Mouse (Mus musculus) layer of hippocampus, adult 18-20 months (tissue): Measurements from ENCODE around the gene Eng. TPM values are rescaled to one million over a fixed set of nuclear protein-coding genes. Genes with fewer than 3 reads are reported as not detected.

Source experiments
- DNase-seq, 2 experiments: peaks; one replicate each; pipeline ENCODE4 v3.0.0; 2022; ENCODE audit warnings: low spot score in 2 of 2
- total RNA-seq, 2 experiments: library from RNA; stranded (reverse); gene quantifications; 2 replicates each; pipeline ENCODE4 v1.2.3; 2021

Gene Eng
- total RNA-seq, 2 experiments from 2014 or later, result 14.9 to 16.7 TPM

- no peak for DNase-seq
These were observed 25.5 kb upstream of the Eng start for GRCm38 (mm10) chr2:32620682-32621516.

GRCm38 (mm10) chr2:32621517-32621859, 24.9 kb upstream of the Eng start, which contains the start of gene Ak1:
Gene Ak1, plus strand, starts transcription at chr2:32621758.
- DNase-seq, result no peak

- no peak for DNase-seq
These were observed 22.2 kb upstream of the Eng start for GRCm38 (mm10) chr2:32624111-32624748.

- peak; percentile 92 to 94 for DNase-seq
These were observed 21.1 kb upstream of the Eng start for GRCm38 (mm10) chr2:32625212-32625872.

- DNase-seq, result peak in 1 of 2 experiments; percentile 65
These were observed 20.3 kb upstream of the Eng start for GRCm38 (mm10) chr2:32625873-32626694.

- no peak for DNase-seq
These were observed 18.9 kb upstream of the Eng start for GRCm38 (mm10) chr2:32627266-32628043.

GRCm38 (mm10) chr2:32628044-32628550, 18.3 kb upstream of the Eng start:
- no peak for DNase-seq

- peak in 1 of 2 experiments; percentile 76 for DNase-seq
These were observed 17.7 kb upstream of the Eng start for GRCm38 (mm10) chr2:32628729-32629128.

GRCm38 (mm10) chr2:32629276-32629976, 17.0 kb upstream of the Eng start:
- DNase-seq, result peak in 1 of 2 experiments; percentile 53

- no peak for DNase-seq
These were observed 16.4 kb upstream of the Eng start for GRCm38 (mm10) chr2:32630036-32630435.

- no peak for DNase-seq
These were observed 15.3 kb upstream of the Eng start for GRCm38 (mm10) chr2:32631046-32631445.

- DNase-seq, result peak; percentile 71 to 87
These were observed 14.5 kb upstream of the Eng start for GRCm38 (mm10) chr2:32631737-32632394.

GRCm38 (mm10) chr2:32633660-32634059, 12.7 kb upstream of the Eng start:
- no peak for DNase-seq

GRCm38 (mm10) chr2:32634277-32635105, 11.9 kb upstream of the Eng start:
- DNase-seq, result no peak

- no peak for DNase-seq
These were observed 9.8 kb upstream of the Eng start for GRCm38 (mm10) chr2:32636617-32637016.

GRCm38 (mm10) chr2:32637778-32638281, 8.6 kb upstream of the Eng start:
- no peak for DNase-seq

GRCm38 (mm10) chr2:32639632-32640031, 6.8 kb upstream of the Eng start:
- DNase-seq, result no peak

- no peak for DNase-seq
These were observed 5.8 kb upstream of the Eng start for GRCm38 (mm10) chr2:32640550-32641051.
